Mouse (Mus musculus) lung, adult 2 months (tissue): Measurements from ENCODE around the gene Dok7. TPM values are rescaled to one million over a fixed set of nuclear protein-coding genes. Genes with fewer than 3 reads are reported as not detected.

Experiments
- DNase-seq: peaks from one replicate; pipeline ENCODE4 v3.0.0; 2022
- H3K4me1 ChIP-seq: fragments of 200-500 bp; 2 replicates; pipeline ENCODE4 v1.6.1; 2011; ENCODE audit warnings: low read length; ENCODE audit not compliant: control insufficient read depth, insufficient read depth
- H3K4me3 ChIP-seq: fragments of 200-500 bp; replicated peaks from 2 replicates; pipeline ENCODE3; 2011; ENCODE audit warnings: low read depth, mild to moderate bottlenecking, control low read depth, low read length; ENCODE audit errors: extremely low read depth
- CTCF ChIP-seq: fragments of 200-500 bp; IDR thresholded peaks from 2 replicates; pipeline ENCODE4 v1.5.1; 2011; ENCODE audit warnings: mild to moderate bottlenecking, low read length, control low read depth; ENCODE audit not compliant: insufficient read depth
- POLR2A ChIP-seq: fragments of 200-500 bp; IDR thresholded peaks from 2 replicates; pipeline ENCODE4 v1.6.1; 2011; ENCODE audit warnings: low read depth, mild to moderate bottlenecking, control low read depth, low read length, borderline replicate concordance; ENCODE audit errors: extremely low read depth
- WGBS: fragments of 180-500 bp; shearing (Covaris S2); methylation state at CpG from one replicate; pipeline ENCODE4 v1.1.7; 2018; 5-methylcytosine and 5-hydroxymethylcytosine counted together
- polyA plus RNA-seq: library from polyadenylated mRNA; depleted of rRNA; stranded (reverse); fragments of >200 nt; gene quantifications from 2 replicates; pipeline ENCODE4 v1.2.3, GENCODE M21; 2012

Dok7 gene
- polyA plus RNA-seq, 1 experiment, result 2.3 TPM

GRCm38 (mm10) chr5:35073992-35074391, 17.4 kb downstream of the Dok7 start:
- 72% methylated on average over 9 of the region's 9 CpGs for WGBS
- no peak for DNase-seq
- Histone ChIP-seq H3K4me3 (no peak overlapping the region), H3K4me1 (no peaks in the 10 kb centered on the region)
- TF ChIP-seq POLR2A (no peak), CTCF (no peak)

- WGBS, result 94% methylated on average over 1 of the region's 1 CpGs
Observed at GRCm38 (mm10) chr5:35076369-35076768, 19.8 kb downstream of the Dok7 start.

GRCm38 (mm10) chr5:35079101-35079500, 22.5 kb downstream of the Dok7 start:
- Histone ChIP-seq H3K4me3 (no peak overlapping the region), H3K4me1 (no peaks in the 10 kb centered on the region)
- TF ChIP-seq POLR2A, result no peak
- TF ChIP-seq CTCF, result no peak
- DNase-seq, result no peak
- WGBS, result 49% methylated on average over 18 of the region's 18 CpGs

More at GRCm38 (mm10) chr5:35076369-35076768, 19.8 kb downstream of the Dok7 start:
- DNase-seq, result no peak
- Histone ChIP-seq H3K4me3 (no peak overlapping the region), H3K4me1 (no peaks in the 10 kb centered on the region)
- TF ChIP-seq POLR2A (no peak), CTCF (no peak)

- no peak overlapping the region for H3K4me3 ChIP-seq
- WGBS, result 68% methylated on average over 3 of the region's 3 CpGs
- TF ChIP-seq CTCF (no peak), POLR2A (no peak)
- DNase-seq, result no peak
- H3K4me1 ChIP-seq, result no peaks in the 10 kb centered on the region
Observed at GRCm38 (mm10) chr5:35084913-35085312, 28.3 kb downstream of the Dok7 start.

- DNase-seq, result peak; percentile 46
- Histone ChIP-seq H3K4me3 (no peak overlapping the region), H3K4me1 (no peaks in the 10 kb centered on the region)
- peak; percentile 82 for TF ChIP-seq CTCF
- TF ChIP-seq POLR2A, result no peak
- WGBS, result 65% methylated on average over 9 of the region's 9 CpGs
Observed at GRCm38 (mm10) chr5:35088785-35089613, 32.4 kb downstream of the Dok7 start.

- Histone ChIP-seq H3K4me3 (no peak overlapping the region), H3K4me1 (no peaks in the 10 kb centered on the region)
- TF ChIP-seq CTCF (no peak), POLR2A (no peak)
- WGBS, result 71% methylated on average over 5 of the region's 5 CpGs
- DNase-seq, result no peak
Observed at GRCm38 (mm10) chr5:35089614-35089963, 33.0 kb downstream of the Dok7 start.

- no peak for TF ChIP-seq CTCF
- TF ChIP-seq POLR2A, result no peak
- no peak for DNase-seq
- Histone ChIP-seq H3K4me1 (no peaks in the 10 kb centered on the region), H3K4me3 (no peak overlapping the region)
- 87% methylated on average over 3 of the region's 3 CpGs for WGBS
Observed at GRCm38 (mm10) chr5:35091636-35092035, 35.1 kb downstream of the Dok7 start.

- no peak for DNase-seq
- WGBS, result 74% methylated on average over 8 of the region's 8 CpGs
- Histone ChIP-seq H3K4me3 (no peak overlapping the region), H3K4me1 (peaks cover 13% of the 10 kb centered on the region)
- TF ChIP-seq POLR2A (no peak), CTCF (no peak)
Observed at GRCm38 (mm10) chr5:35103086-35103485, 46.5 kb downstream of the Dok7 start.

- Histone ChIP-seq H3K4me3 (no peak overlapping the region), H3K4me1 (peaks cover 13% of the 10 kb centered on the region)
- TF ChIP-seq POLR2A (no peak), CTCF (no peak)
- DNase-seq, result no peak
- 50% methylated on average over 2 of the region's 2 CpGs for WGBS
Observed at GRCm38 (mm10) chr5:35103528-35103927, 47.0 kb downstream of the Dok7 start.
